Mouse (Mus musculus): ENCODE results near the gene Uhrf1bp1. TPM values are rescaled to one million over a fixed set of nuclear protein-coding genes. Genes with fewer than 3 reads are reported as not detected.

Uhrf1bp1 gene
- total and polyA plus RNA-seq, 3 experiments, result 23.1 to 43.6 TPM; not detected in 1

DNA sequence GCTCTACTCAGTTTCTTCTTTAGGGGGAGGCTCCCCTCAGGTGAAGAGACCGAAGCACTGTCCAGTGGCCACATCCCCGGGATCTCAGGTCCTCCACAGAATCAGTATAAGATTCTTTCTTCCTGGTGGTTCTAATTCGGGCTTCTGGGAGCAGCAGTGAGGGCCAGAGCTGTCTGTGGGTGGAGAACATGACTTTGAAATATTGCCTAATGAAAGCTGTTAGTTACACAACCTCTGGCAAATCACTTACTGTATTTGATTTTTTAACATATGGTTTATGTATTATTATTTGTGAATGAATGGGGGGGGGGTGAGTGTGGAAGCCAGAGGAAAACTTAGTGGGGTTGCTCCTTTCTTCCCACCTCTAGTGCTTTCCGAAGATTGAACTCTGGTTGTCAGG, 75.6 kb downstream of the Uhrf1bp1 start:
- TF ChIP-seq NRF1 (IDR thresholded peaks at IDR 0.05; ENCODE audit: insufficient read depth, low read depth, low read length, poor library complexity, severe bottlenecking), result no peak
- no peak for TF ChIP-seq MAFK (IDR thresholded peaks at IDR 0.05; ENCODE audit: borderline replicate concordance, low read depth, low read length)
- no peak for TF ChIP-seq EP300 (IDR thresholded peaks at IDR 0.05; ENCODE audit: low read depth in 1 of 2, low read length in 2 of 2)
- no peak for TF ChIP-seq ELF1 (IDR thresholded peaks at IDR 0.05; ENCODE audit: low read depth, low read length)
- no peak for TF ChIP-seq ETS1 (IDR thresholded peaks at IDR 0.05; ENCODE audit: low read depth, low read length)
- no peak for TF ChIP-seq POLR2A (IDR thresholded peaks at IDR 0.05; ENCODE audit: control insufficient read depth in 1 of 2, insufficient read depth in 1 of 2, low read depth in 1 of 2, low read length in 2 of 2, poor library complexity in 1 of 2)
- no peak for TF ChIP-seq MAX (IDR thresholded peaks at IDR 0.05; ENCODE audit: low read length)
- TF ChIP-seq BHLHE40 (IDR thresholded peaks at IDR 0.05; ENCODE audit: borderline replicate concordance, low read depth, low read length), result no peak
- no peak for TF ChIP-seq HCFC1 (IDR thresholded peaks at IDR 0.05; ENCODE audit: low read depth, low read length)
- TF ChIP-seq ZC3H11A (IDR thresholded peaks at IDR 0.05; ENCODE audit: low read depth, low read length), result no peak
- DNase-seq (ENCODE audit: low read depth, low spot score), result no peak
- no peaks in the 10 kb centered on the region for H3K27me3 ChIP-seq (ENCODE audit: control insufficient read depth in 1 of 2, insufficient read depth in 2 of 2, low read length in 2 of 2)
- no peaks in the 10 kb centered on the region for H3K79me2 ChIP-seq (ENCODE audit: control insufficient read depth, insufficient read depth, low read length, poor library complexity)
- H3K4me3 ChIP-seq (ENCODE audit: control insufficient read depth in 1 of 2, insufficient read depth in 1 of 2, low read depth in 2 of 2, low read length in 2 of 2), result no peak overlapping the region
- no peaks in the 10 kb centered on the region for H3K4me1 ChIP-seq (ENCODE audit: control insufficient read depth in 1 of 2, insufficient read depth in 2 of 2, low read length in 2 of 2)
- no peaks in the 10 kb centered on the region for H3K9me3 ChIP-seq (replicated peaks; ENCODE audit: insufficient read depth, low read length)
- no peak overlapping the region for H3K27ac ChIP-seq (ENCODE audit: control insufficient read depth, low read depth, low read length)
- no peak overlapping the region for H3K9ac ChIP-seq (ENCODE audit: control insufficient read depth, low read depth, low read length, poor library complexity, severe bottlenecking)
- no peaks in the 10 kb centered on the region for H3K36me3 ChIP-seq (ENCODE audit: control insufficient read depth in 1 of 2, insufficient read depth in 2 of 2, low read length in 2 of 2)

DNA sequence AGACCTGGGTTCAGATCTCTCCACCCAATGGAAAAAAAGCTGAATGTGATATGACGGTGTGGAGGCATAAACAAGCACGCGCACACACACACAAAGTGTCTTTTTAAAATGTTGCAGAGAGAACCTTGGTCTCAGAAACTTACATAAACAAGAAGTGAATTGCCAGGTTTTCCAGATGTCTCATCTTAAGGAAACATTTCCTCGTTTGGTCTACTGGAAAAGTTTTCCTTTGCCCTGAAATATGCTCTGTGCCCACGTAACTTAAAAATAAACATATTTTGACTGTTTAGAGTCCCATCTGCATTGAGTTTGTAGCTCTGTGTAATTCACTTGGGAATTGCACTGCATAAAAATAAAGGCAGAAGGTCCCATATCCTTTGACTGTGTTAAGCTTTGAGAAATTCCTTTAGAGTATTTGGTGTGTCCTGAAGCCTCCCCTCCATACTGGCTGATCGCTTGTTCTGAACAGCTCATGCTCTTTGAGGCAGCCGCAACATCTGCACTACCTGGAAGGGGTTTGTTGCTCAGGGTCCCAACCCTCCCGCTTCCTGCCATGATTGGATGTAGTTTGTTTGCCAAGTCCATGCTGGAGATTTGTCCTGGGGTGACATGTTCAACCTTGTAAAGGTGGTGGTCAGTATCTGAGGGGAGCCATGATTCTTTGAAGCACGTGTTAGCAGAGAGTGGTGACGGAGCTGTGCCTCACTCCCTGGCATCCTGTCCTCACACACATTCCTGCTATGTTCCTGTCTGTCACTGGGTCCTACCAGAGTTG, 78.1 kb downstream of the Uhrf1bp1 start:
- Histone ChIP-seq H3K4me1 (ENCODE audit: control insufficient read depth in 1 of 2, insufficient read depth in 2 of 2, low read length in 2 of 2) (no peaks in the 10 kb centered on the region), H3K27me3 (ENCODE audit: control insufficient read depth in 1 of 2, insufficient read depth in 2 of 2, low read length in 2 of 2) (no peaks in the 10 kb centered on the region), H3K27ac (ENCODE audit: control insufficient read depth, low read depth, low read length) (no peak overlapping the region), H3K36me3 (ENCODE audit: control insufficient read depth in 1 of 2, insufficient read depth in 2 of 2, low read length in 2 of 2) (no peaks in the 10 kb centered on the region), H3K79me2 (ENCODE audit: control insufficient read depth, insufficient read depth, low read length, poor library complexity) (no peaks in the 10 kb centered on the region), H3K4me3 (ENCODE audit: control insufficient read depth in 1 of 2, insufficient read depth in 1 of 2, low read depth in 2 of 2, low read length in 2 of 2) (no peak overlapping the region), H3K9ac (ENCODE audit: control insufficient read depth, low read depth, low read length, poor library complexity, severe bottlenecking) (no peak overlapping the region), H3K9me3 (replicated peaks; ENCODE audit: insufficient read depth, low read length) (no peaks in the 10 kb centered on the region)
- no peak for DNase-seq (ENCODE audit: low read depth, low spot score)
- TF ChIP-seq MAZ (IDR thresholded peaks at IDR 0.05; ENCODE audit: low read depth, low read length) (no peak), JUND (IDR thresholded peaks at IDR 0.05; ENCODE audit: low read depth, low read length) (no peak), POLR2AphosphoS2 (IDR thresholded peaks at IDR 0.05; ENCODE audit: low read length) (no peak), SIN3A (IDR thresholded peaks at IDR 0.05; ENCODE audit: low read length) (no peak), ZC3H11A (IDR thresholded peaks at IDR 0.05; ENCODE audit: low read depth, low read length) (no peak), USF1 (IDR thresholded peaks at IDR 0.05; ENCODE audit: low read depth, low read length) (no peak), KAT2A (conservative IDR thresholded peaks at IDR 0.05; ENCODE audit: low read depth, low read length) (no peak), NELFE (IDR thresholded peaks at IDR 0.05; ENCODE audit: low read depth, low read length) (no peak), NRF1 (IDR thresholded peaks at IDR 0.05; ENCODE audit: insufficient read depth, low read depth, low read length, poor library complexity, severe bottlenecking) (no peak), BHLHE40 (IDR thresholded peaks at IDR 0.05; ENCODE audit: borderline replicate concordance, low read depth, low read length) (no peak), ELF1 (IDR thresholded peaks at IDR 0.05; ENCODE audit: low read depth, low read length) (no peak), RCOR1 (IDR thresholded peaks at IDR 0.05; ENCODE audit: low read depth, low read length) (no peak), USF2 (IDR thresholded peaks at IDR 0.05; ENCODE audit: borderline replicate concordance in 1 of 2, insufficient read depth in 1 of 2, low read depth in 1 of 2, low read length in 2 of 2) (no peak), CTCF (IDR thresholded peaks at IDR 0.05 in 2 of 3, conservative IDR thresholded peaks at IDR 0.05 in 1 of 3; ENCODE audit: control insufficient read depth in 1 of 3, insufficient read depth in 1 of 3, low read depth in 2 of 3, low read length in 3 of 3, poor library complexity in 1 of 3, severe bottlenecking in 1 of 3) (no peak), RAD21 (IDR thresholded peaks at IDR 0.05; ENCODE audit: low read depth, low read length) (no peak), GABPA (IDR thresholded peaks at IDR 0.05; ENCODE audit: low read depth, low read length) (no peak), TCF12 (IDR thresholded peaks at IDR 0.05; ENCODE audit: low read depth, low read length) (no peak), MYB (IDR thresholded peaks at IDR 0.05; ENCODE audit: low read depth, low read length) (no peak), POLR2A (IDR thresholded peaks at IDR 0.05; ENCODE audit: control insufficient read depth in 1 of 2, insufficient read depth in 1 of 2, low read depth in 1 of 2, low read length in 2 of 2, poor library complexity in 1 of 2) (no peak)

Measured in MEL (cell line).